Mouse (Mus musculus) splenic B cell, adult 2 months (primary cell): ENCODE results near the gene Tbx15.
A peak's percentile ranks its signal among the peaks of the same experiment; 100 is the strongest.

Experiments used
- DNase-seq: peaks from one replicate; pipeline ENCODE4 v3.0.0-alpha.2; 2011; ENCODE audit warnings: low read depth, low spot score
- H3K27me3 ChIP-seq: 2 replicates; pipeline ENCODE4 v1.6.1; 2012; ENCODE audit warnings: mild to moderate bottlenecking, low read length, moderate library complexity, mixed read lengths; ENCODE audit not compliant: control insufficient read depth, poor library complexity, insufficient read depth, severe bottlenecking
- H3K36me3 ChIP-seq: 2 replicates; pipeline ENCODE4 v1.6.1; 2012; ENCODE audit warnings: mild to moderate bottlenecking, low read length, moderate library complexity, mixed read lengths; ENCODE audit not compliant: control insufficient read depth, poor library complexity, insufficient read depth, severe bottlenecking

Gene Tbx15

DNA sequence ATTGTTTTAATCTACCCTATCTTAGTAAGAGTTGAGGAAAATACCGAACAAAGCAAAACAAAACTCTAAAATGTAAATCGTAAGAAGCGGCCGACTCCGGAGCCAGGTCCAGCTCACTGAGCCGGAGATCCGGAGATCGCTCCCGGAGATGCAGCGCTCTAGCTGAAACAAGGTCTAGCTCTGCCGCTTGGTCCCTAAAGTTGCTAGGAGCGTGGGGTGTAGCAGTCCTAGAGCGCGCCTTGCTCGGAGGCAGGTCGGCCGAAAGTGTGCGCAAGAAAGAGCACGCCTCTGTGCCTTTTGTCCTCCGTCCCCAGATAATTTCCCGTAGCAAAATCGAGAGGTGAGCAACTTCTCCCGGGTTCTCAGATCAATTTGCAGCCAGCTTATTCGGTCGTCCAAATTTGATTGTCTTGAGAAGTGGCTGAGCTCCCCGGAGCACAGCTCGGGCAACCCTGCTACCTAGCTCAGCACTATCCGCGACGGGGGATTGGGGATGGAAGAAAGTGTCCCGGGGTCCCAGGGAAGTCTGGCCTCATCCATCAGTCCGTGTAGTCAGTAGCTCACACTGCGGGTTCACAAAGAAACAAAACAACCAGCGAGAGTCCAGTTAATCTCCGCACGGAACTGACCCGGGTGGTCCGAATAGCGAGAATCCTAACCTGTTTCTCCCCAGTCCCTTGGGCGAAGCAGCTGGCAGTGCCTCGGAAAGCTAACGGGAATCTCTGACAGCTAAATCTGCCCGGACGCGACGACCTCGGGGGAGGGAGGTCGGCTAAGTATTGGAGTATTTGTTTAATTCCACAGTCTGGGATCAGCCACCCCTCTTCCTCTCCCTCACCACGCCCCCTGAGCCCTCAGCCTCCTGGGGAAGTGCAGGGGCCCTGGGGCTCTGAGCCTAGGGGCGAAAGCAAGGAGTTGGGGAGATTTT, 894 bp downstream of the Tbx15 start:
- H3K36me3 ChIP-seq: no peaks in the 10 kb centered on the region
- H3K27me3 ChIP-seq: peaks cover 5% of the 10 kb centered on the region
- peak; percentile 27 for DNase-seq

DNA sequence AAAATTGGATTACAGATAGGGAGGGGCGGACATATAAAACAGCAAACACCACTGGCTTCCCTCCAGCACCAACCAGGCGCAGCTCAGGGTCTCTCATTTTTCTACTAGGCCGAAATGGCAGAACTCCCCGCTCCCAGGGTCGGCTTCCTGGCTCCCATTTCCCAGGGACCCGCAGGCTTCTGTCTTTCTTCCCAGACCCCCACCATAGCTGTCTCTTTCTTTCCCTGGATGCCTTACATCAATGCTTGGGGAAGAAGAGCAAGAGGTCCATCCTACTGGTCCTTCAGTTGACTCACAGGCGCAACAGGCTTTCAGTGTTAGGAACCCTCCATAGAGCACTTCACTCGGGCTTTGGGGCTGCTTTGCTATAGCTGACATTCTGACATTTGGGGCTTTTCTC, 2.3 kb downstream of the Tbx15 start:
- Histone ChIP-seq H3K27me3 (peaks cover 5% of the 10 kb centered on the region), H3K36me3 (no peaks in the 10 kb centered on the region)
- DNase-seq: no peak

- Histone ChIP-seq H3K27me3 (peaks cover 3% of the 10 kb centered on the region; the same call in 1 of the 2 replicates), H3K36me3 (no peaks in the 10 kb centered on the region)
- DNase-seq: no peak
Observed at GRCm38 (mm10) chr3:99245341-99245740, 5.2 kb downstream of the Tbx15 start.

DNA sequence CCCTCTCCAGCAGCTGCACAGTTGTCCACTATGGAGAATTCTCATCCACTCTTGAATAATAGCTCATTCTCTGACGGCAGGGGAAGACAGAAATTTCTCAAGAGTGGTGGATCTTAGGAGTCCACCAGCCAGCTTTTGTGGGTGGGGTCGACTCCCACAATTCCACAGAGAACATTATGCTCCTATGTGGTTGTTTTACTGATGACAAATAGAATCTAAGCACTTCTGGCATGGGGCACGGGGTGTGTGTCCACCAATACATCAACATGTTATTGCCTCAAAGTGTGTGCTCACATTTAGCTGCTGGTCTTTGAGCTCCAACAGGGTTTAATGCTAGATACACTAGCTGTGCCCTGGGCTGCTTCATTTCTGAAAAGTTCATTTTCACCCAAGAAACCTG, 6.4 kb downstream of the Tbx15 start:
- peaks cover 6% of the 10 kb centered on the region; the same call in 1 of the 2 replicates for H3K27me3 ChIP-seq
- DNase-seq: no peak
- no peaks in the 10 kb centered on the region for H3K36me3 ChIP-seq

DNA sequence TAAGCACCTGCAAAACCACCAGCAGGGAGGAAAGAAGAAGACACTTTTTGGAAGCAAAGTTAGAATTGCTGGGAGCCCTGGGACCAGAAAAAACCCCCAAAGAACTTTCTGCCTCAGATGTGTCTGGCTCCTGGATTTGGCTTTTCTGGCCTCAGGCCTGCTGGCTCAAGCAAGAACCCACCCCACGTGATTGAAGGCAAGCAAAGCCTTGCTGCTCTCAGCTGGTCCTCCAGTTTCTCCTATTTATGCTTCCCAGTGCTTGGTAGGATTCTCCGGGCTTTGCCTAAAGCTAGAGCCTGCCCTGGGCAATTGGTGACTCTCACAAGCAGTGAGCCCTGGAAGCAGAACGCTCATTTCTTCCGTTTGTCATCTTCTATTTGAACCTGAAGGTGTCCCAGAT, 7.4 kb downstream of the Tbx15 start:
- Histone ChIP-seq H3K36me3 (no peaks in the 10 kb centered on the region), H3K27me3 (0 out of 2 replicates have a peak, but pooled peaks cover 3% of the 10 kb centered on the region)
- DNase-seq: no peak

DNA sequence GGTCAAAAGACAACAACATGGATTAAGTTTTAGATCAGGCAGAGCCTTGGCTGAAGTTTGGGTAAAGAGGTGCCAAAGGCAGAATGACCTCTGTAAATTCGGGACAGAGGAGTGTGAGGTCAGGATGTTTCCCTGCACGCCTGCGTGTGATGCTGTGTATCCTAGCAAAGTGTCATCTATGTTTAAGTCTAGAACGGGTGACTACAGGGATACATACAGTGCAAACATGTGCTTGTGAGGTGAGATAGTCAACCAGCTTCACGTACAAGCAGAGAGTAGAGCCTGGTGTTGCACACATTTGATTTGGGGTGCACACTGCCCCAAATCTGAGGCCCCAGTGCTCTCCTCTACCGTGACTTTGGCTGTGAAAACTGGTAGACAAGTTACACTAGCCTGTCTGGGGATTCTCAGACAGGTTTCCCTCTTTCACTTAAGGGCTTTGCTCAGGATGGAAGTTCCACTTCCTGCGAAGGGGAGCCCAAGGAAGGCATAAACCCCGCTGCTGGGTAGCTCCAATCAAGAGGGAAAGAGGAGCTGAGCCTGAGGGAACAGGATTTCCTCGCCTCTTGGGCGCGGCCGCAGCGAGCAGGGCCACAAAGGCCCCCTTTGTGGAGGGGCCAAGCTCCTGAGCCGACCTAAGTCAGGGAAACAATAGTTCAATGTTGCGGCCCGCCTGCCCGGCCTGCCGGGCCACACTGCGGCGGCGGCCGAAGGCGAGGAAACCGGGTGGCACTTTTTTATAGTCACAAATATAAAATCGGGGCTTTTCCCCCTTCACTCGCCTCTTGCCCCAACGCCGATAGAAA, 8.0 kb downstream of the Tbx15 start:
- Histone ChIP-seq H3K36me3 (no peaks in the 10 kb centered on the region), H3K27me3 (0 out of 2 replicates have a peak, but pooled peaks cover 3% of the 10 kb centered on the region)
- DNase-seq: no peak

- H3K27me3 ChIP-seq: peaks cover 3% of the 10 kb centered on the region; the same call in 1 of the 2 replicates
- H3K36me3 ChIP-seq: no peaks in the 10 kb centered on the region
- DNase-seq: no peak
Observed at GRCm38 (mm10) chr3:99248831-99249550, 8.8 kb downstream of the Tbx15 start.

GRCm38 (mm10) chr3:99249551-99249870, 9.3 kb downstream of the Tbx15 start:
- DNase-seq: no peak
- Histone ChIP-seq H3K27me3 (peaks cover 5% of the 10 kb centered on the region; the same call in 1 of the 2 replicates), H3K36me3 (no peaks in the 10 kb centered on the region)

DNA sequence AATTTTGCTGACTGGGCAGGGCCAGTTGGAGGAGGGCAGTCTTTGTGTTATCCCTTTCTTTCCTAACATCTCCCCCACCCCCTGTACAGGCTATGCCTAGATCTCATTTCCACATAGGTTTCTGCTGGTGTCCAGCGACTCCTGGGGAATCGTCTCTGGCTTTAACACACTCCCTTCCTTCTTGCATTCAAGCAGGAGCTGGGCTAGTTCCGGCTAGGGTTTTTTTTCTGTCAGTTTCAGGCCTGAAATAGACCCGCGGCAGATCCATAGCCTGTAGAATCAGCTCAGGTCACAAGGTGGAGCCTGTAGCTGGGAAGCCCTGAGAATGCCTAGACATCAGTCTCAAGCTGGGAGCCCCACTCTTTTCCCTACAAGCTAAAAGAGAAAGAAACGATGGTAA, 9.7 kb downstream of the Tbx15 start:
- DNase-seq: no peak
- Histone ChIP-seq H3K36me3 (no peaks in the 10 kb centered on the region), H3K27me3 (peaks cover 5% of the 10 kb centered on the region; the same call in 1 of the 2 replicates)

DNA sequence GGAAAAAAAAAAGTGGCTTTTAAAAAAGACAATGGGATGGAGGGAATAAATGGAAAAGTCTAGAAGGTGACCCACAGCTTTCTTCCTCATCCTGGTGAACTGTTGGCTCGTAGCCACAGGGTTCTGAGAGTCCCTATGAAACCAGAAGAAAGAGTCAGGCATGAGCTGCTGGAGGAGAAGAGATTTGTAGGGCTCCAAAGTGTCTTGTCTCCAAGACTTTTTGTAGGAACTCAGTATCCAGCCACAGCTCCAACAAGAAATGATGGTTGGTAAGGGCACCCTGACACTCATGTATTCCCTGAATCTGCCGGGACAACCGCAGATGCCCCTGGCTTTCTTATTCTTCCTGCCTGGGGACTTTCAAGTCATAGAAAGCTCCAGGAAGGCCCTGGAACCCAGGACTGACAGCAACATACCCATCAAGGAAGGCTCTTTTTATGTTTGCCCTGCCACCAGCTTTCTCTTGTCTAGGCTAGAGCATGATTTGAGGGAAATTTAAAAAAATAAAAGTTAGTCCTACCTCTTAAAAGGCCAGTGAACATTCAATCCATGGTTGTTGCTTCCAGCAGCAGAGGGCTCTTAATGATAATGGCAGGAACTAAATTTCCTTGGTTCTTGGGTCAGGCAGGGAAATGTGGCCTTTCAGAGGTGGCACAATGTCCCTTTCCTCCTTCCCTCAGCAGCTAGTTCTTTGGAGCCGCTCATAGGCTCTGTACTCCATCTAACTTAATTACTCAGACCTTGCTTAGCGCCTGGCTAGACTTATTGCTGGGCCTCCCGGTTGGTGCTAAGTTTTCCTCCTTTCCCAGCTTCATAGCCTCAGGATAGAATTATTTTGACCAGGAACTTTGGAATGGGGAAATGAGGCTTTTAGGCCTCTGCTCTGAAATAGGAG, 11.3 kb downstream of the Tbx15 start:
- H3K27me3 ChIP-seq: peaks cover 5% of the 10 kb centered on the region; the same call in 1 of the 2 replicates
- no peaks in the 10 kb centered on the region for H3K36me3 ChIP-seq
- no peak for DNase-seq

GRCm38 (mm10) chr3:99252461-99253091, 12.4 kb downstream of the Tbx15 start:
- no peaks in the 10 kb centered on the region for H3K36me3 ChIP-seq
- peaks cover 5% of the 10 kb centered on the region; the same call in 1 of the 2 replicates for H3K27me3 ChIP-seq
- DNase-seq: no peak

DNA sequence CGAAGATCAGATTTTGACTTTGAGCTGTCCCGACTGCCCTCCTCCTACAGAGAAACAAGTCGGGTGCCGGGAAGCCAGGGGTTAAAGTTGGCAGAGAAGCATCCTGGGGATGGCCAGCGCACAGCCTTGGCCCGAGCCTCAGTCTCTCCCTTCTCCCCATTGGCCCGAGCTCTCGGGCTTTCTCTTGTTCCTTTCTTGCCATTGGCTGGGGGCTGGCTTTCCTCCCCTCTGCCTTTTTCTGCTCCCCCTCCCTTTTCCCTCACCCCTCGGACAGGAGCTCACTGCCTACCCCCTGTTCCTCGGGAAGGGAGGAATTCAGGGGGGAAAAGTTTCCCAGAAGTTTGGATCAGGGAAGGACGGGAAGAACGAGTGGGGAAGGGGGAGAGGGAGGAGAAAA, 12.9 kb downstream of the Tbx15 start:
- H3K27me3 ChIP-seq: peaks cover 5% of the 10 kb centered on the region
- DNase-seq: no peak
- H3K36me3 ChIP-seq: no peaks in the 10 kb centered on the region
